Comparison of ENCODE assay signal across 9 mouse cellular contexts in the genomic region with DNA sequence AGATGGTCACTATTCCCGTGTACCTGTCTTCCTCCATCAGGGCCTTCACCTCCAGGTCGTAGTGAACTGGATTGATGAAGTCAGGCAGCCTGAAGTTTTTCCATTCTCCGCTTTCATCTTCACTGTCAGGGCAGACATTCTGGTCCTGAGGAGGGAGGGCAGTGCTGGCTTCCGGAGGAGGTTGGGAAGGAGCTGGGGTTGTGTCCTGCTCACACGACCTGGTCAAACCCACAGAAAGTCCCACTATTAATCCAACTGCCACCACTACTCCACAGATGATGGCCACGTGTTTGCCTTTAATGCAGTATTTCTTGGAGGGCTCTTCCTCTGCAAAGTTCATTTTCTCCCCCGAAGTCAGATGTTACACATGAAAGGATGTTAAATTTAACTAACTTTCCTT. TPM values are rescaled to one million over a fixed set of nuclear protein-coding genes. Genes with fewer than 3 reads are reported as not detected.
DNase-seq lines count a peak whose midpoint lies in the region; ATAC-seq and TF ChIP-seq lines count a peak whose summit lies in the region.
"Had no signal": no experiment of that assay in that cellular context is flagged by ENCODE, and none has a peak within 500 bp of the region (broad histone marks: within the 10 kb centered on the region; RNA-seq: fewer than 3 reads in every experiment).

No protein-coding gene starts in this region.

- H3K4me2 ChIP-seq in kidney, embryonic 14.5 days (replicated peaks; ENCODE audit: low read depth, low read length): peak overlapping the region; percentile 49
- peak overlapping the region; percentile 55 for H3K4me2 ChIP-seq in embryonic facial prominence, embryonic 13.5 days
- peak overlapping the region; percentile 74 for H3K4me2 ChIP-seq in heart, embryonic 16.5 days (ENCODE audit: low read depth, low read length)
- peak overlapping the region; percentile 36 for H3K4me2 ChIP-seq in liver, embryonic 14.5 days (ENCODE audit: low read depth)

- no peaks in the 10 kb centered on the region for H3K9me3 ChIP-seq in kidney, embryonic 14.5 days (ENCODE audit: control insufficient read depth, low read length)
- no peaks in the 10 kb centered on the region for H3K9me3 ChIP-seq in embryonic facial prominence, embryonic 13.5 days
- H3K9me3 ChIP-seq in heart, embryonic 16.5 days (replicated peaks; ENCODE audit: control insufficient read depth, low read length): no peaks in the 10 kb centered on the region
- H3K9me3 ChIP-seq in liver, embryonic 14.5 days (ENCODE audit: control insufficient read depth, low read length): no peaks in the 10 kb centered on the region

- peaks cover 13% of the 10 kb centered on the region for H3K4me1 ChIP-seq in kidney, embryonic 14.5 days (ENCODE audit: control insufficient read depth, insufficient read depth, low read length)
- H3K4me1 ChIP-seq in embryonic facial prominence, embryonic 13.5 days: peaks cover 16% of the 10 kb centered on the region
- H3K4me1 ChIP-seq in heart, embryonic 16.5 days (ENCODE audit: control insufficient read depth, insufficient read depth, low read length): peaks cover 19% of the 10 kb centered on the region
- H3K4me1 ChIP-seq in liver, embryonic 14.5 days (replicated peaks; ENCODE audit: control insufficient read depth in 2 of 2, insufficient read depth in 2 of 2, low read length in 1 of 2): peaks cover 0 to 2% of the 10 kb centered on the region in 2 experiments; a peak in 1 of 4 replicates

- no peak for TF ChIP-seq EP300 in liver, embryonic 14.5 days (IDR thresholded peaks at IDR 0.05; ENCODE audit: low read depth)

- no peak for TF ChIP-seq CTCF in liver, embryonic 14.5 days (IDR thresholded peaks at IDR 0.05; ENCODE audit: low read depth)

- peak overlapping the region; percentile 42 for H3K4me3 ChIP-seq in kidney, embryonic 14.5 days (ENCODE audit: low read length)
- peak overlapping the region; percentile 30 for H3K4me3 ChIP-seq in embryonic facial prominence, embryonic 13.5 days
- H3K4me3 ChIP-seq in heart, embryonic 16.5 days (ENCODE audit: low read length): peak overlapping the region; percentile 61
- peak overlapping the region; percentile 24 to 54 for H3K4me3 ChIP-seq in liver, embryonic 14.5 days (ENCODE audit: insufficient read depth in 1 of 2, low read depth in 2 of 2, low read length in 2 of 2)

- H3K27me3 ChIP-seq in kidney, embryonic 14.5 days (ENCODE audit: control insufficient read depth, insufficient read depth, low read length): no peaks in the 10 kb centered on the region; the same call in 1 of the 2 replicates
- H3K27me3 ChIP-seq in embryonic facial prominence, embryonic 13.5 days: no peaks in the 10 kb centered on the region; the same call in 1 of the 2 replicates
- no peaks in the 10 kb centered on the region for H3K27me3 ChIP-seq in heart, embryonic 16.5 days (ENCODE audit: control insufficient read depth, insufficient read depth, low read length)
- H3K27me3 ChIP-seq in liver, embryonic 14.5 days (ENCODE audit: control insufficient read depth, insufficient read depth, low read length): no peaks in the 10 kb centered on the region

- H3K36me3 ChIP-seq in kidney, embryonic 14.5 days (ENCODE audit: control insufficient read depth, insufficient read depth, low read length): no peaks in the 10 kb centered on the region
- no peaks in the 10 kb centered on the region for H3K36me3 ChIP-seq in embryonic facial prominence, embryonic 13.5 days
- no peaks in the 10 kb centered on the region for H3K36me3 ChIP-seq in heart, embryonic 16.5 days (ENCODE audit: control insufficient read depth, insufficient read depth)
- H3K36me3 ChIP-seq in liver, embryonic 14.5 days (replicated peaks; ENCODE audit: control insufficient read depth, insufficient read depth, low read depth): no peaks in the 10 kb centered on the region
- H3K36me3 ChIP-seq: G1E had no signal

- peak overlapping the region; percentile 38 for H3K9ac ChIP-seq in kidney, embryonic 14.5 days (ENCODE audit: low read depth, low read length)
- H3K9ac ChIP-seq in embryonic facial prominence, embryonic 13.5 days: peak overlapping the region; percentile 54
- peak overlapping the region; percentile 68 for H3K9ac ChIP-seq in heart, embryonic 16.5 days (ENCODE audit: low read length)
- H3K9ac ChIP-seq in liver, embryonic 14.5 days (replicated peaks): no peak overlapping the region

- peak; percentile 38; the same call in 1 of the 2 replicates for ATAC-seq in kidney, embryonic 14.5 days (ENCODE audit: low FRiP score, low TSS enrichment)
- no peak for ATAC-seq in embryonic facial prominence, embryonic 13.5 days (ENCODE audit: insufficient number of reproducible peaks, insufficient read depth, low FRiP score, low TSS enrichment, low read depth)
- 0 out of 2 replicates have a peak, but pooled peaks have one; percentile 39 for ATAC-seq in heart, embryonic 16.5 days (replicated peaks; ENCODE audit: extremely low read depth, insufficient read depth, low FRiP score)
- no peak for ATAC-seq in liver, embryonic 14.5 days (ENCODE audit: insufficient read depth)

- no peak for DNase-seq in kidney, adult 11 months
- no peak for DNase-seq in liver, embryonic 14.5 days (ENCODE audit: low read depth in 3 of 3, low spot score in 3 of 3)
- no peak for DNase-seq in cerebellum, adult 9-11 months
- DNase-seq in thymus, postnatal 10 days (ENCODE audit: low spot score in 2 of 2): no peak

- peak overlapping the region; percentile 37; the same call in 1 of the 2 replicates for H3K27ac ChIP-seq in kidney, embryonic 14.5 days (ENCODE audit: low read depth, low read length)
- H3K27ac ChIP-seq in embryonic facial prominence, embryonic 13.5 days: peak overlapping the region; percentile 68
- peak overlapping the region; percentile 76 for H3K27ac ChIP-seq in heart, embryonic 16.5 days (ENCODE audit: low read length)
- no peak overlapping the region for H3K27ac ChIP-seq in liver, embryonic 14.5 days
- H3K27ac ChIP-seq: macrophage had no signal

- 24% methylated on average over 7 of the region's 7 CpGs for WGBS in kidney, embryonic 14.5 days
- WGBS in embryonic facial prominence, embryonic 13.5 days: 55% methylated on average over 7 of the region's 7 CpGs
- WGBS in heart, embryonic 16.5 days: 34% methylated on average over 7 of the region's 7 CpGs
- WGBS in liver, embryonic 14.5 days (ENCODE audit: insufficient replicate concordance): 45% methylated on average over 7 of the region's 7 CpGs

RNA-seq across cellular contexts. Expression of a gene that starts 0.4 kb away (rescaled TPM):
- 45.1 and 66.4 TPM in 2 replicates for polyA plus RNA-seq in kidney, embryonic 14.5 days (2014; fragmentation: Nextera tagmentation; extraction: Ambion mirVana)
- 5.3 and 10.2 TPM in 2 replicates for polyA plus RNA-seq in embryonic facial prominence, embryonic 13.5 days (2015; fragmentation: Nextera tagmentation; extraction: Ambion mirVana)
- polyA plus RNA-seq in heart, embryonic 16.5 days (2015; fragmentation: Nextera tagmentation; extraction: Ambion mirVana): 14.4 and 16.4 TPM in 2 replicates
- 1.9 and 2.5 TPM in 2 replicates for polyA plus RNA-seq in liver, embryonic 14.5 days (2012; rRNA removed)
- 2.7 and 4.3 TPM in 2 replicates for polyA plus RNA-seq in liver, embryonic 14.5 days (2014; fragmentation: Nextera tagmentation; extraction: Ambion mirVana)
- polyA plus RNA-seq: G1E, macrophage had no signal

Comparison
In these comparisons a context has a peak if more than half of its experiments do, and no peak if none do; other contexts are left out.
1. ATAC-seq: peak in kidney, embryonic 14.5 days (single experiment) and heart, embryonic 16.5 days (single experiment); none in embryonic facial prominence, embryonic 13.5 days (single experiment) and liver, embryonic 14.5 days (single experiment).
2. Peak in every context shown above with its lines, with median percentiles within 50 percentile points of each other: H3K4me2 ChIP-seq and H3K4me3 ChIP-seq.